Mouse (Mus musculus): ENCODE data around the gene Hrk.

Gene Hrk

DNA sequence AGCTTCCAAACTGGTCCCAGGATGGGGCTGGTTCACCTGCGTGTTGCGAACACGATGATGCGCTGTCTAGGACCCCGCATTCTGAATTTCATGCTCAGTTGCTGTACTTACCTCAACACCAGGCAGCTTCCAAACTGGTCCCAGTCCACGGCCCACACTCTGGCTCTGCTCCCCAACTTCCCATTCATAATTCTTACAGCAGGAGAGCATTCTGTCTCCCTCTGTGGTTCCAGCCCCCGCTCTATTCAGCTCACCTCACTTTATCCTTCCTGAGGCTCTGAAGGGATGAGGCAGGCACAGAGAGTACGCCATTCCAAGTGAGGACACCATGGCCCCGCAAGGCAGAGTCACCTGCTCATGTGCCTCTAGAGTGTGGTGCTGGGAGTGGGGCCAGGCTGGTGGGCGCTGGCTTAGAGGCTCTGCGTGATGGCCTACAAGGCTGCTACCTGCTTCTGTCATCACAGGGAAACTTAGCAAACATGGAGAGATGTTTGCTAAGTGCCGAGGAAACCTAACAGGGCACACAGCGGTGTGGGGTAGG lies 65.7 kb downstream of the Hrk start:
- DNase-seq, result no peak

GRCm38 (mm10) chr5:118236891-118237290 lies 72.4 kb downstream of the Hrk start:
- DNase-seq, result no peak
